Mouse (Mus musculus): ENCODE data around the gene Krtap19-5. TPM values are rescaled to one million over a fixed set of nuclear protein-coding genes. Genes with fewer than 3 reads are reported as not detected.

Krtap19-5 gene
- polyA plus RNA-seq, 1 experiment from 2014 or later = not detected

Other genes with a start within 250 kb of the Krtap19-5 start
- gene Krtap26-1, start 248.7 kb downstream of the Krtap19-5 start, polyA plus RNA-seq (2015; fragmentation: Nextera tagmentation; extraction: Ambion mirVana) = not detected in 2 replicates
- not detected in 2 replicates for gene Krtap27-1, start 224.8 kb downstream of the Krtap19-5 start, polyA plus RNA-seq (2015; fragmentation: Nextera tagmentation; extraction: Ambion mirVana)
- gene 2310061N02Rik, start 188.5 kb downstream of the Krtap19-5 start, polyA plus RNA-seq (2015; fragmentation: Nextera tagmentation; extraction: Ambion mirVana) = not detected in 2 replicates
- not detected in 2 replicates for gene Krtap13-1, start 167.6 kb downstream of the Krtap19-5 start, polyA plus RNA-seq (2015; fragmentation: Nextera tagmentation; extraction: Ambion mirVana)
- gene Krtap13, start 144.8 kb downstream of the Krtap19-5 start, polyA plus RNA-seq (2015; fragmentation: Nextera tagmentation; extraction: Ambion mirVana) = not detected in 2 replicates
- not detected in 2 replicates for gene 2310034C09Rik, start 137.6 kb downstream of the Krtap19-5 start, polyA plus RNA-seq (2015; fragmentation: Nextera tagmentation; extraction: Ambion mirVana)
- not detected in 2 replicates for gene 2310057N15Rik, start 122.3 kb downstream of the Krtap19-5 start, polyA plus RNA-seq (2015; fragmentation: Nextera tagmentation; extraction: Ambion mirVana)
- not detected in 2 replicates for gene Gm5965, start 118.6 kb downstream of the Krtap19-5 start, polyA plus RNA-seq (2015; fragmentation: Nextera tagmentation; extraction: Ambion mirVana)
- not detected in 2 replicates for gene Gm20741, start 84.2 kb downstream of the Krtap19-5 start, polyA plus RNA-seq (2015; fragmentation: Nextera tagmentation; extraction: Ambion mirVana)
- gene Krtap15, start 76.2 kb downstream of the Krtap19-5 start, polyA plus RNA-seq (2015; fragmentation: Nextera tagmentation; extraction: Ambion mirVana) = not detected in 2 replicates
- not detected in 2 replicates for gene Krtap14, start 70.3 kb downstream of the Krtap19-5 start, polyA plus RNA-seq (2015; fragmentation: Nextera tagmentation; extraction: Ambion mirVana)
- not detected in 2 replicates for gene Krtap19-1, start 27.0 kb downstream of the Krtap19-5 start, polyA plus RNA-seq (2015; fragmentation: Nextera tagmentation; extraction: Ambion mirVana)
- not detected in 2 replicates for gene Krtap19-2, start 22.2 kb downstream of the Krtap19-5 start, polyA plus RNA-seq (2015; fragmentation: Nextera tagmentation; extraction: Ambion mirVana)
- not detected in 2 replicates for gene Krtap19-3, start 18.4 kb downstream of the Krtap19-5 start, polyA plus RNA-seq (2015; fragmentation: Nextera tagmentation; extraction: Ambion mirVana)
- not detected in 2 replicates for gene Krtap19-4, start 11.4 kb downstream of the Krtap19-5 start, polyA plus RNA-seq (2015; fragmentation: Nextera tagmentation; extraction: Ambion mirVana)
- gene Krtap19-9b, start 35.8 kb upstream of the Krtap19-5 start, polyA plus RNA-seq (2015; fragmentation: Nextera tagmentation; extraction: Ambion mirVana) = not detected in 2 replicates
- gene Krtap16-3, start 66.4 kb upstream of the Krtap19-5 start, polyA plus RNA-seq (2015; fragmentation: Nextera tagmentation; extraction: Ambion mirVana) = not detected in 2 replicates
- not detected in 2 replicates for gene Krtap22-2, start 114.3 kb upstream of the Krtap19-5 start, polyA plus RNA-seq (2015; fragmentation: Nextera tagmentation; extraction: Ambion mirVana)
- not detected in 2 replicates for gene Gm10229, start 118.8 kb upstream of the Krtap19-5 start, polyA plus RNA-seq (2015; fragmentation: Nextera tagmentation; extraction: Ambion mirVana)
- not detected in 2 replicates for gene Krtap6-1, start 135.2 kb upstream of the Krtap19-5 start, polyA plus RNA-seq (2015; fragmentation: Nextera tagmentation; extraction: Ambion mirVana)
- gene Gm10228, start 145.0 kb upstream of the Krtap19-5 start, polyA plus RNA-seq (2015; fragmentation: Nextera tagmentation; extraction: Ambion mirVana) = not detected in 2 replicates
- gene Krtap6-5, start 151.4 kb upstream of the Krtap19-5 start, polyA plus RNA-seq (2015; fragmentation: Nextera tagmentation; extraction: Ambion mirVana) = not detected in 2 replicates
- gene 1110025L11Rik, start 167.5 kb upstream of the Krtap19-5 start, polyA plus RNA-seq (2015; fragmentation: Nextera tagmentation; extraction: Ambion mirVana) = not detected in 2 replicates
- not detected in 2 replicates for gene Krtap6-3, start 187.6 kb upstream of the Krtap19-5 start, polyA plus RNA-seq (2015; fragmentation: Nextera tagmentation; extraction: Ambion mirVana)
- not detected in 2 replicates for gene Gm6358, start 244.4 kb upstream of the Krtap19-5 start, polyA plus RNA-seq (2015; fragmentation: Nextera tagmentation; extraction: Ambion mirVana)